14 mouse cellular contexts compared by ENCODE assay signal in the genomic region with DNA sequence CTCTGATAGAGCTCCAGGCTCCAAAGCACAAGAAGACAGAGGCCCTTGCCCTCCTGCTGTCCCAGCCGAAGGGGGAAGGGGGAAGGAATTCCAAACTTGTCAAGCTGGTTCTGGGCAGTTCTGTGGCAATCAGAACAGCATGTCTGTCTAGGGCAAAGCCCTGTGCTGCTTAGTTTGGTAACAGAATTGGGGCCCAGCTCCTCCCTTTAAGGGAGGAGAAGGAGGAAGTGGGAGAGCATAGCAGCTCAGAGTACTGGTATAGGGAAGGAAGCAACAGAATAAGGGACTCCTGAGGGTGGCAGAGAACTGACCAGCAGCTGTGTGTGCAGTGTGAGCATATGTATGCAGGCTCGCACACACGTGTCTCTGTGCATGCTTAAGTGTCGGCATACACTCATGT. TPM values are rescaled to one million over a fixed set of nuclear protein-coding genes. Genes with fewer than 3 reads are reported as not detected.
DNase-seq lines count a peak whose midpoint lies in the region; ATAC-seq and TF ChIP-seq lines count a peak whose summit lies in the region.
"Had no signal": no experiment of that assay in that cellular context is flagged by ENCODE, and none has a peak within 500 bp of the region (broad histone marks: within the 10 kb centered on the region; RNA-seq: fewer than 3 reads in every experiment).

No protein-coding gene starts in this region.

- TF ChIP-seq EP300 in MEL (IDR thresholded peaks at IDR 0.05; ENCODE audit: low read depth in 1 of 2, low read length in 2 of 2): no peak; a peak in 1 of 4 replicates

- 59% methylated on average over 4 of the region's 4 CpGs for WGBS in heart, embryonic 12.5 days
- WGBS in liver, adult 2 months: 54% methylated on average over 4 of the region's 4 CpGs
- WGBS in midbrain, embryonic 16.5 days: 72% methylated on average over 4 of the region's 4 CpGs

- H3K4me1 ChIP-seq in heart, embryonic 12.5 days (replicated peaks): peaks cover 5% of the 10 kb centered on the region
- H3K4me1 ChIP-seq in MEL (ENCODE audit: control insufficient read depth in 1 of 2, insufficient read depth in 2 of 2, low read length in 2 of 2): peaks cover 6 to 11% of the 10 kb centered on the region in 2 experiments
- peaks cover 2% of the 10 kb centered on the region; the same call in 1 of the 2 replicates for H3K4me1 ChIP-seq in liver, adult 2 months (ENCODE audit: control insufficient read depth, insufficient read depth, low read length)
- no peaks in the 10 kb centered on the region for H3K4me1 ChIP-seq in midbrain, embryonic 16.5 days (ENCODE audit: control insufficient read depth, insufficient read depth, low read length)

- no peak overlapping the region for H3K27ac ChIP-seq in heart, embryonic 12.5 days (ENCODE audit: poor library complexity, severe bottlenecking)
- H3K27ac ChIP-seq in MEL (ENCODE audit: control insufficient read depth, low read depth, low read length): peak overlapping the region; percentile 36
- H3K27ac ChIP-seq in liver, adult 2 months (replicated peaks; ENCODE audit: insufficient read depth, low read depth, low read length): no peak overlapping the region; the same call in 1 of the 2 replicates
- H3K27ac ChIP-seq in midbrain, embryonic 16.5 days (ENCODE audit: low read length): no peak overlapping the region
- H3K27ac ChIP-seq: embryonic facial prominence, embryonic 12.5 days; gastrocnemius, adult 2 months; hindbrain, embryonic 13.5 days had no signal

- peak; percentile 96 for DNase-seq in heart, adult 11 months
- DNase-seq in MEL (ENCODE audit: low read depth, low spot score): peak; percentile 75
- peak; percentile 47 for DNase-seq in liver, adult 2 months (ENCODE audit: extremely low read depth, low read depth, low spot score)
- DNase-seq in heart, postnatal 10 days: no peak
- DNase-seq in heart, adult 8-10 months (ENCODE audit: low spot score): no peak
- DNase-seq: B cell, adult 2 months; gastrocnemius, adult 2 months had no signal

- TF ChIP-seq RAD21 in MEL (IDR thresholded peaks at IDR 0.05; ENCODE audit: low read depth, low read length): no peak

- TF ChIP-seq CTCF in MEL (IDR thresholded peaks at IDR 0.05 in 2 of 3, conservative IDR thresholded peaks at IDR 0.05 in 1 of 3; ENCODE audit: control insufficient read depth in 1 of 3, insufficient read depth in 1 of 3, low read depth in 2 of 3, low read length in 3 of 3, poor library complexity in 1 of 3, severe bottlenecking in 1 of 3): no peak
- no peak for TF ChIP-seq CTCF in liver, adult 2 months (IDR thresholded peaks at IDR 0.05; ENCODE audit: low read depth, low read length)

- no peak overlapping the region for H3K4me3 ChIP-seq in heart, embryonic 12.5 days
- no peak overlapping the region for H3K4me3 ChIP-seq in MEL (ENCODE audit: control insufficient read depth in 1 of 2, insufficient read depth in 1 of 2, low read depth in 2 of 2, low read length in 2 of 2)
- H3K4me3 ChIP-seq in liver, adult 2 months (ENCODE audit: insufficient read depth, low read depth, low read length): no peak overlapping the region
- H3K4me3 ChIP-seq in midbrain, embryonic 16.5 days (ENCODE audit: low read depth, low read length): no peak overlapping the region
- H3K4me3 ChIP-seq: embryonic facial prominence, embryonic 12.5 days; gastrocnemius, adult 2 months; hindbrain, embryonic 13.5 days had no signal

- no peaks in the 10 kb centered on the region for H3K9me3 ChIP-seq in heart, embryonic 12.5 days (replicated peaks)
- no peaks in the 10 kb centered on the region for H3K9me3 ChIP-seq in MEL (replicated peaks; ENCODE audit: insufficient read depth, low read length)
- no peaks in the 10 kb centered on the region for H3K9me3 ChIP-seq in midbrain, embryonic 16.5 days (replicated peaks; ENCODE audit: control insufficient read depth, low read length, poor library complexity, severe bottlenecking)
- H3K9me3 ChIP-seq: embryonic facial prominence, embryonic 12.5 days; hindbrain, embryonic 13.5 days had no signal

- intact Hi-C loops in heart, postnatal 10 days (cut with DNase I): loop anchor here (5.0 kb wide), 1 partner anchor 145 kb away; no protein-coding TSS in a partner anchor

- H3K9ac ChIP-seq in heart, embryonic 12.5 days: no peak overlapping the region
- 0 out of 2 replicates have a peak overlapping the region, but pooled peaks have one; percentile 15 for H3K9ac ChIP-seq in MEL (ENCODE audit: control insufficient read depth, low read depth, low read length, poor library complexity, severe bottlenecking)
- H3K9ac ChIP-seq in liver, adult 2 months (ENCODE audit: low read depth, low read length): no peak overlapping the region
- no peak overlapping the region for H3K9ac ChIP-seq in midbrain, embryonic 16.5 days (ENCODE audit: low read depth, low read length)
- H3K9ac ChIP-seq: embryonic facial prominence, embryonic 12.5 days; hindbrain, embryonic 13.5 days had no signal

- ATAC-seq in heart, embryonic 12.5 days (ENCODE audit: insufficient number of reproducible peaks, low FRiP score): no peak
- ATAC-seq in megakaryocyte, adult 5-6 weeks (ENCODE audit: poor library complexity, severe bottlenecking): peak; percentile 93
- ATAC-seq in midbrain, embryonic 16.5 days: no peak

- peaks cover 8% of the 10 kb centered on the region; the same call in 1 of the 2 replicates for H3K27me3 ChIP-seq in heart, embryonic 12.5 days (replicated peaks)
- H3K27me3 ChIP-seq in MEL (ENCODE audit: control insufficient read depth in 1 of 2, insufficient read depth in 2 of 2, low read length in 2 of 2): no peaks in the 10 kb centered on the region
- no peaks in the 10 kb centered on the region for H3K27me3 ChIP-seq in liver, adult 2 months (ENCODE audit: control insufficient read depth, insufficient read depth, low read length)
- H3K27me3 ChIP-seq in midbrain, embryonic 16.5 days (ENCODE audit: control insufficient read depth, insufficient read depth, low read depth, low read length): no peaks in the 10 kb centered on the region
- H3K27me3 ChIP-seq: embryonic facial prominence, embryonic 12.5 days had no signal

- no peaks in the 10 kb centered on the region; the same call in 1 of the 2 replicates for H3K79me2 ChIP-seq in MEL (ENCODE audit: control insufficient read depth, insufficient read depth, low read length, poor library complexity)
- no peaks in the 10 kb centered on the region for H3K79me2 ChIP-seq in liver, adult 2 months (ENCODE audit: control insufficient read depth, insufficient read depth, low read length)

- no peak overlapping the region for H3K4me2 ChIP-seq in heart, embryonic 12.5 days
- no peak overlapping the region for H3K4me2 ChIP-seq in midbrain, embryonic 16.5 days (ENCODE audit: low read length)
- H3K4me2 ChIP-seq: embryonic facial prominence, embryonic 12.5 days; hindbrain, embryonic 13.5 days; midbrain, embryonic 11.5 days had no signal

- TF ChIP-seq POLR2A in MEL (IDR thresholded peaks at IDR 0.05; ENCODE audit: control insufficient read depth in 1 of 2, insufficient read depth in 1 of 2, low read depth in 1 of 2, low read length in 2 of 2, poor library complexity in 1 of 2): no peak
- TF ChIP-seq POLR2A in liver, adult 2 months (IDR thresholded peaks at IDR 0.05; ENCODE audit: extremely low read depth, insufficient read depth, low read length): no peak

- H3K36me3 ChIP-seq in heart, embryonic 12.5 days: no peaks in the 10 kb centered on the region
- H3K36me3 ChIP-seq in MEL (ENCODE audit: control insufficient read depth in 1 of 2, insufficient read depth in 2 of 2, low read length in 2 of 2): peaks cover 14 to 17% of the 10 kb centered on the region in 2 experiments
- H3K36me3 ChIP-seq in liver, adult 2 months (ENCODE audit: control insufficient read depth, insufficient read depth, low read length): no peaks in the 10 kb centered on the region
- no peaks in the 10 kb centered on the region for H3K36me3 ChIP-seq in midbrain, embryonic 16.5 days (ENCODE audit: control insufficient read depth, insufficient read depth, low read length)
- H3K36me3 ChIP-seq: embryonic facial prominence, embryonic 12.5 days; hindbrain, embryonic 13.5 days had no signal

TF ChIP-seq in MEL, 35 proteins besides CTCF, POLR2A, EP300 and RAD21:
- TF ChIP-seq SIN3A (IDR thresholded peaks at IDR 0.05; ENCODE audit: low read length) (0 out of 2 replicates have a peak, but pooled peaks have one; percentile 29), UBTF (IDR thresholded peaks at IDR 0.05; ENCODE audit: borderline replicate concordance, insufficient read depth, low read depth, low read length) (no peak), HCFC1 (IDR thresholded peaks at IDR 0.05; ENCODE audit: low read depth, low read length) (no peak), GABPA (IDR thresholded peaks at IDR 0.05; ENCODE audit: low read depth, low read length) (no peak), SMC3 (IDR thresholded peaks at IDR 0.05; ENCODE audit: low read depth, low read length) (peak; percentile 10; the same call in 1 of the 2 replicates), ZC3H11A (IDR thresholded peaks at IDR 0.05; ENCODE audit: low read depth, low read length) (no peak), ZMIZ1 (IDR thresholded peaks at IDR 0.05; ENCODE audit: low read depth, low read length) (no peak), ELF1 (IDR thresholded peaks at IDR 0.05; ENCODE audit: low read depth, low read length) (peak; percentile 52; the same call in 1 of the 2 replicates)

RNA-seq across cellular contexts. Expression of gene Lcp2, which starts 25.6 kb away (rescaled TPM):
- 1.3 TPM in 2 replicates for polyA plus RNA-seq in heart, embryonic 12.5 days (2016; fragmentation: Nextera tagmentation; extraction: Ambion mirVana)
- total RNA-seq in MEL (2012; rRNA removed): 52.3 and 55.7 TPM in 2 replicates
- polyA plus RNA-seq in MEL (2012; ENCODE audit: insufficient read depth in 1 of 2, insufficient read length in 2 of 2, low read depth in 1 of 2, low replicate concordance in 2 of 2, missing spikeins in 1 of 2): 10 to 100 TPM; 66.4 to 70.0 TPM
- 2.9 and 7.3 TPM in 2 replicates for total RNA-seq in liver, adult 2 months (2014; rRNA removed)
- polyA plus RNA-seq in liver, adult 2 months (2012; rRNA removed): 1.1 and 2.3 TPM in 2 replicates
- 205 and 221 TPM in 2 replicates for total RNA-seq in megakaryocyte, adult 5-6 weeks (2015)
- total RNA-seq in megakaryocyte, adult 5-6 weeks (2017): 94.8 and 109 TPM in 2 replicates
- polyA plus RNA-seq in midbrain, embryonic 16.5 days (2015; fragmentation: Nextera tagmentation; extraction: Ambion mirVana): 2.5 and 3.2 TPM in 2 replicates
- 1 to 10 TPM; 1.6 to 2.2 TPM for total RNA-seq in heart, postnatal 10 days (2021)
- total RNA-seq in heart, adult 8-10 months (2022): 1 to 10 TPM; 1.5 to 5.1 (median 1.9) TPM

RNA-seq across cellular contexts. Expression of gene 4930469K13Rik, which starts 26.0 kb away (rescaled TPM):
- polyA plus RNA-seq in heart, embryonic 12.5 days (2016; fragmentation: Nextera tagmentation; extraction: Ambion mirVana): not detected in 2 replicates
- 0.23 TPM in 1 of 2 replicates, not detected in the other for total RNA-seq in MEL (2012; rRNA removed)
- under 1 TPM in 1 of 2 experiments, not detected in 1; 0.29 TPM for polyA plus RNA-seq in MEL (2012; ENCODE audit: insufficient read depth in 1 of 2, insufficient read length in 2 of 2, low read depth in 1 of 2, low replicate concordance in 2 of 2, missing spikeins in 1 of 2)
- not detected in 2 replicates for total RNA-seq in liver, adult 2 months (2014; rRNA removed)
- not detected in 2 replicates for polyA plus RNA-seq in liver, adult 2 months (2012; rRNA removed)
- 0.41 and 0.42 TPM in 2 replicates for total RNA-seq in megakaryocyte, adult 5-6 weeks (2015)
- total RNA-seq in megakaryocyte, adult 5-6 weeks (2017): not detected in 2 replicates
- not detected in 2 replicates for polyA plus RNA-seq in midbrain, embryonic 16.5 days (2015; fragmentation: Nextera tagmentation; extraction: Ambion mirVana)
- not detected for total RNA-seq in heart, postnatal 10 days (2021)
- not detected for total RNA-seq in heart, adult 8-10 months (2022)
- total RNA-seq: gastrocnemius, adult 2 months; layer of hippocampus, postnatal 10 days had no signal
- polyA plus RNA-seq: embryonic facial prominence, embryonic 12.5 days; midbrain, embryonic 11.5 days had no signal

Comparison
In these comparisons a context has a peak if more than half of its experiments do, and no peak if none do; other contexts are left out.
1. DNase-seq: peak in heart, adult 11 months (single experiment), MEL (single experiment) and liver, adult 2 months (single experiment); none in heart, postnatal 10 days (0 of 2) and heart, adult 8-10 months (single experiment).